Mouse (Mus musculus) c-Kit-positive CD71-positive TER-119-positive erythroid progenitor cells, embryonic 14.5 days (primary cell): ENCODE results near the gene Gm20388.
A peak's percentile ranks its signal among the peaks of the same experiment; 100 is the strongest.
"Not testable (repeated sequence)": the region's sequence is repeated elsewhere in the genome, so short reads cannot be mapped to it uniquely, and the experiment has no call there.

ENCODE experiments used
- DNase-seq: peaks from one replicate; pipeline ENCODE4 v3.0.0-alpha.2; 2013; ENCODE audit warnings: low spot score

Gene Gm20388

DNA sequence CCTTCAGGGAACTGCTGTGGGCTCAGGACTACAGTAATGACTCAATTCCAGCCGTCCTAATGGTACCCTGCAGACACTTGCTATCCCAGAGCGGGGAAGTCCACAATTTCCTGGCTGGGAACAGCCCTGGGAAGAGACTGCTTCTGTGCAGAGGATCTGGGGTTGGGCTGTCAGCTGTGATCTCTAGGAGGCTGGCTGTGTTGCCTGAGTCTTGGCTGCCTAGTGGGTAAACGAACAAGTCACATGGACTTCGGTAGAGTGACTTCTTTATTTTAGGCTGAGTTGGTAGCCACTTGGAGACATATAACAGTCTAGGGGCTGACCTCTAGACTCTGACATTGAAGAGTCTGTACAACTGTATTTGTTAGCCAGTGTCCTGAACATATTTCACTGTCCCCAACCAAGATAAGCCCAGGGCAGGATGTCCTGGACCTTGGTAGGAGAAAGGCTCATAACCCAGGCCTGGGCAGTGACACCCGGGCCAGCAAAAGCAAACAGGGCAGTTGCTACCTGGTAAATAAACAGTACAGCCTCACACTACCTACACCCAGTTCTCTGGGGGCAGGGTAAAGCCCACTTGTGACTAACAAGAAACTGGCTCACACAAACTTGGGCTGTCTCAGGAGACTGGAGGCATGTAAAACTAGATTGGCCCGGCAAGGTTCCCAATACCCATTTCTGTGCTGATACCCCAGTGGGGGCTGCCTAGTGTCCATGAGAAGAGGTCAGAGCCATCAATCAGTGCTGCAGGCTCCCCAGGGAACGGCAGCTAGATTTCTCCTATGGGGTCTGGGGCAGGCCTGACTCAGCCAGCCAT lies 3331.7 kb downstream of the Gm20388 start:
- no peak for DNase-seq

DNA sequence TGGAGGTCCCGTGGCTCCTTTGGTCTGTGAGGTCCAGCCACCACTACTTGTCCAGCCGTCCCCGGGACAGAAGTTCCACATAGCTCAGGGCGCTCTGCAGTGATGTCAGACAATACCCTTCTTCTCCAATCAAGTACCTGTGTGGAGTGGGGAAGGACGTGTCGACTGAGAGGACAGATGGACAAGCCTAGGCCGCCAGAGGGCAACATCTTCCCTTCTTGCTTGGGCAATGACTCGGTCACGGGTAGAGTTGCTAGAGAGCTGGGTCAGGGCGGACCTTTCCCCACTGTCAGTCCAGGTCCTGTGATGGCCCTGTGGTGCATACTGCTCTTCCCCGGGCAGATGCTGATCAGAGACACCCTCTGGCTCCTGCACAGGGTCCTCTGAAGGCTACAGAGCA lies 3332.4 kb downstream of the Gm20388 start:
- DNase-seq: no peak

DNA sequence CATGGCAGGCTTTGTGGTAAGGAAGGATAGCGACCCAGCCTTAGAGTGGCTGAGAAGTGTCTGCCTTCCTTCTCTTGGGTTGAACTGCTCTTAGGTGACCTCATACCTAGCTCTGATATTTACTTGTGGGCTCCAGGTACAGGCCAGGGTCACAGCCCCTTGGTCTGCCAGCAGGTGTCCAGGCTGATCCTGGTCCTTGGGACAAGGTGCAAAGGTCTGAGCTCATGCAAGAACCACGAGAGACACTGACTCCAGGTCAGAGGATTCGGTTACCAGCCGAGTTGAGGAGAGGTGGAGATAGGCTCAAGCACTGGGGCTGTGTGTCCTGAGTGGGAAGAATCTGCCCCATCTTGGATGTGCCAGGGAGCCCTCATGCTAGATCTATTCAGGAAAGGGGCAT lies 3333.7 kb downstream of the Gm20388 start:
- DNase-seq: no peak

DNA sequence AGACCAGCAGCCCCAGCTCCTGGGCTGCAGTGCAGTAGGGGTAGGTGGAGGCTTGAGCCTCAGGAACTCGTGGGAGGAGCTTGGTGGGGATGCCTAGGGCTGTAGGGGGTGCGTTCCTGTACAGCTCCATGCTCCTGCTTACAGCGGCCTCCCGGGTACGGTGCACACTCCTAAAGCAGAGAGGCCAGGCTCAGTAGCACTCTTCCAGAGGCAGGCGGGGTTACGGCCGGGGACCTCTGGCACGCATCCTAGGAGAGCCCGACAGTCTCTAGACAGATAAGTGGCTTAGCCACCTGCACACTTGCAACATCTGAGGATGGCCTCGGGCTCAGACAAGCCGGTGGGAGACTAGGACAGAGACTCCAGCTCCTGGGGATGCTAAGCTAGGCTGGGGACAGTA lies 3334.9 kb downstream of the Gm20388 start:
- no peak for DNase-seq

DNA sequence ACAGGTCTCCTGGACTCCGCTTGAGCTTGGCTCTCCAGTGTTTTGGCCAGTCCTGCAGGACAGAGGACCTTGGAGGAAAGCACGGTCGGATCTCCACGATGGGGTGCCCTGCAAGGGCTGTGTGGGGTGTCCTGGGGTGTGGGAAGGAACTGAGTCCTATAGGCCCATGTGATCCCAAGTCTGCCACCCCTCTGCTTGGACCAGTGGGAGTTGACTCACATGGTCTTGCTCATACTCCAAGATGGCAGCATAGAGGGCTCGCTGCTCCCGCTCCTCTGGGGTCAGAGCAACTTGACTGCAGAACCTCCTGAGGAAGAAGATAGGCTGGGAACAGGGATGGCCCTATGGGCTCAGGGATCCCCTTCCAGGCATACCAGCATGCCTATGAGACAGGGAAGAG lies 3337.1 kb downstream of the Gm20388 start:
- DNase-seq: no peak

DNA sequence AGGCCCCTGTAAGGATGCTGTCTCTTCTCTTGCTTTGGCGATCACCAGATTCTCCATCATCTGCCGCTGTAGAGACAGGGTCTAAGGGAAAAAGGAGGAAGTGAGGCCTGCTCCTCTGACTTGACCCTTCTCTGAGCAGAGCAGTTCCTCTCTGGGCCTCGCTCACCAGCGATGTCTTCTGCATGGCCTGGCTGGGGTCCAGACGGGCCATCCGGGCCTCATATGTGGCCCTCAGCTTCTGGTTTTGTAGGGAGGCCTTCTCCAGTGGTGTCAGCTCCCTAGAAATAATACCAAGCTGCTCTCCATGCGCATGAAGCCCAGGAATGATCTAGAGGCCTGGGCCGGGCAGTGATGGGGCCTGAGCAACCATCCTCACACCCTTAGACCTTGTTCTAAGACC lies 3338.0 kb downstream of the Gm20388 start:
- no peak for DNase-seq

DNA sequence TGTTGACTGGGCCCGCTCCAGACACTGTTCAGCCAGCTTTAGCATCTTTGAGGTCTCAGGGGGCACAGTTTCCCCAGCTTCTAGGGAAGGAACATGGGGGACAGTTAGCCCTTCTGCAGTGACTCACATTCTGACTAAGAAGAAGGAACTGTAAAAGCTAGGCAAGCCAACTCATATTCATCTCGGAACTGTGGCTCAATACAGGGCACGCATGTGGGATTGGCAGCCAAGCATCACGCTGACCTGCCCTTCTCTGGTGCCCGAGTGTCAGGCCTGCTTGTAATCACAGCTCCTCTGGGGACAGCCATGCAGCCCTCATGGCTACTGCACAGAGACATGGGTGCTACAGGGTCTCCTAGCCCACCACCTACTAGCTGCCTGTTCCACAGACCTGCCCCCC lies 3340.3 kb downstream of the Gm20388 start:
- no peak for DNase-seq

DNA sequence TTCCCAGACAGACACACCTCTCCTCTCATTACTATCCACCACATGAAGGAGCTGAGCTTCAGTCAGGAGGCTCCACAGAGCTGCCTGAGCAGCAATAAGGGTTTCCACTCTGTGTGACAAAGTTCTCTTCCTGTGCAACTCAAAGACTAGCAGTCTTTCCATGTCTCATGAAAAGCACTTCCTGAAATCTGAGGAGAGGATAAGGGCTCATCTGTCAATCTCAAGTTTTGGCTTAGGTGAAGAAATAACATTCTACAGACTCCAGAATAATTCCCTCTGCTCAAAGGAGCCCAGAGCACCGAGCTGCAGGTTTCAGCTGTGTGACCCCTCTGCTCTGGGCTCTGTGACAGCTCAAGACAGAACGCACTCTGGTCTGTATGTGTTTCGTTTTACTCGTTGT lies 3342.3 kb downstream of the Gm20388 start:
- no peak for DNase-seq

DNA sequence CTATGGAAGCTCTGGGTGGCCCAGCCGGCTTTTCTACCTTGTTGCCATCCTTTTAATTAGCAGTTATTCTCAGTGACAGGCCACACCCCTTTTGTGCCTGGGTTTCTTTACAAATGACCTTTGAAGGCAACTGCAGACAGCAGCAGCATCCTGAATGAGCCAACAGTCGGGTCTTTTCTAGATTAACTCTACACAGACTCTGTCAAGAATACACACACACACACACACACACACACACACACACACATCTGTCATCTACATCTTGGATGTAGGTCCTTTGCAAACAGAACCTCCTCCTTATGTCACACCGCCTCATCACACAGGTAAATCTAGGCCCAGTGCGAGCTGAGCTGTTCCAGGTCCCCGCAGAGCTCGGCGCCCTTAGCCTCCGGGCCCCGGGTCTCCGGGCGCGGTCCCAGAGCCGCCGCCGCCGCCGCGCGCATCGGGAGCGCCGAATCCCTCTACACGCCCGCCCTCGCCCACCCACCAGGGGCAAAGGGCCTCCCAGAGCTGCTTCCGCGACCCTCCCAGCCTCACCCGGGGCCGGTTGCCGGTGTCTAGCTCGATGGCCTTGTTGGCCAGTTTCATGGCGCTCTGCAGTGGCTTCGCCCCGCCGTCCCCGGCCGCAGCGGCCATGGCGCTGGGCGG lies 3342.9 kb downstream of the Gm20388 start:
- DNase-seq: peak; percentile 36

DNA sequence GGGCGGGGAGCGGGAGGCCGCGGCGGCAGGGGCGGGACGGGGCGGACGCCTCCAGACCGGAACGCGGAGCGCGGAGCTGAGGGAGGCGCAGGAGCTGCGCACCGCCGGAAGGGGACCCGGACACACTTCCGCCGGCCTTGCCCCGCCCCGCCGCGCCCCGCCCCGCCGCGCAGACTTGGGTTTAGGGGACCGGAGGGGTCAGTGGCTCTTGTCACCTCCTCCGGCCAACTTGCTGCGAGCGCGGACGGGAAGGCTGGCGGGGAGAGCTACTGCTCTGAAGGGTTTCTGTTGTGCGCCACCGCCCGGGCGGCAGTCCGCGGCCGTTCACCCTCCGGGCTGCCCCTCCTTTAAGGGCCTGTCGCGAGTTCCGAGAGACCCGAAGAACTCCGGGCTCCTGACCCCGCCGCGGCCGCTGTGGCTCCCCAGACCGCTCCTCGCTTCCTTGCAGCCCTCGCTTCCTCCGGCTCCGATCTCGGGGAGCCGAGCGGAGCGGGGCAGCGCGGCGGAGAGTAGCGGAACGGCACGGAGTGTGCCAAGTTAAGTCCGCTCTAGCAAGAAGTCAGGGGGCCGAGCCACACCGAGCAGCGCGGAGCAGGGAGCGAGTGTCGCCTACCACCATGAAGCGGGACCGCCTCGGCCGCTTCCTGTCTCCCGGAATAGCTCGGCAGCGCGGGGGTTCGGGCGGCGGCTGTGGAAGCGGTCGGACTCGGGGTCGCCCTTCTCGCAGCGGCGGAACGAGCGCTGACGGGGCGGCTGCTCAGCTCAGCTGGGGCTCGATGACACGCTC lies 3343.7 kb downstream of the Gm20388 start, which contains the start of the genes Zfp276 and Vps9d1:
Gene Zfp276 (plus strand): TSS at position 97 of the 787 bp plus-strand sequence.
Gene Vps9d1 (minus strand): TSS at position 250 of the 787 bp plus-strand sequence.
- DNase-seq: peak; percentile 79

DNA sequence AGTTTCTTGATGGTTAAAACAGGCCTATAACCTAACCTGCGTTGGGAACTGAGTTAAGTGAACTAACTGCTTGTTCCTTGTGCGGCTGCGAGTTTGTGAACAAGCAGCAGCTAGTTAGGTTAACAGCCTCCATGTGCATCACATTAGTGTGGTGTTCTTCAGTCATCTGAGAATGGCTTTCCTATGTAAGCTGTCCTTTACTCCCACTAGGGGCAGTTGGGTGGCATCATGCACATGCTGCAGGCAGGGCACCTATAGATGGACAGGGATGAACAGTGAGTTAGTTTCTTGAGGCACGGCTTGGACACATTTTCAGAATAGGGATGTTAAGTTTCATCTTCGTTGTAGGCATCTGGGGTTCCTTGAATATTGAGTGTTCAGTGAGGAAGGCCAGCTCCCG lies 3344.5 kb downstream of the Gm20388 start:
- no peak for DNase-seq

DNA sequence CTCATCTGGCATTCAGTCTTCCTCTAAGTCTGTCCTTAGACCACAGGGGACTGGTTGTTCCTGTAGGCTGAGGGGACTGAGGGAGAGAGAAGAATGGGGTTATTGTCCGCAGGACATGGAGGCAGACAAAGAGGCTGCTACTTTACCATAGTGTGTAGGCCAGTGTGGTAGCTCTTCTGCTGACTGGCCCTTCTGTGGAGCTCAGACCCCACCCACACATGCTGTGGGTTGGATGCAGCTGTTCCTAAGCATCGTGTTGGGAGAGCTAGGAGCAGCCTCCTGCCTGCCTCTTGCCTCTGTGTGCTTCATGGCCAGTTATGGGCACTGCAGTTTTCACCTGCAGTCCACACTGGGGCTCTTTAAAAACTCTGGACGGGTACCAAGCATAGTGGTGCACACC lies 3346.5 kb downstream of the Gm20388 start:
- DNase-seq: no peak

DNA sequence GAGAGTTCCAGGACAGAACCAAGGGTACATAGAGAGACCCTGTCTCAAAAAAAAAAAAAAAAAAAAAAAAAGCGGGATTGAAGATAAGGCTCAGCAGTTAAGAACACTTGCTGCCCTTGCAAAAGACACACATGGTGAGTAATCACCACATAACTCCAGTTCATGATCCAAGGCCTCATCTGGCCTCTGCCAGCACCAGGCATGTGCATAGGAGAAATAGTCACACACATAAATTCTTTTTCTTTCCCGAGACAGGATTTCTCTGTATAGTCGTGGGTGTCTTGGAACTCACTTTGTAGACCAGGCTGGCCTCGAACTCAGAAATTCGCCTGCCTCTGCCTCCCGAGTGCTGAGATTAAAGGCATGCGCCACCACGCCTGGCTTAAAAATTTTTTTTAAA lies 3347.0 kb downstream of the Gm20388 start:
- not testable (repeated sequence) for DNase-seq

DNA sequence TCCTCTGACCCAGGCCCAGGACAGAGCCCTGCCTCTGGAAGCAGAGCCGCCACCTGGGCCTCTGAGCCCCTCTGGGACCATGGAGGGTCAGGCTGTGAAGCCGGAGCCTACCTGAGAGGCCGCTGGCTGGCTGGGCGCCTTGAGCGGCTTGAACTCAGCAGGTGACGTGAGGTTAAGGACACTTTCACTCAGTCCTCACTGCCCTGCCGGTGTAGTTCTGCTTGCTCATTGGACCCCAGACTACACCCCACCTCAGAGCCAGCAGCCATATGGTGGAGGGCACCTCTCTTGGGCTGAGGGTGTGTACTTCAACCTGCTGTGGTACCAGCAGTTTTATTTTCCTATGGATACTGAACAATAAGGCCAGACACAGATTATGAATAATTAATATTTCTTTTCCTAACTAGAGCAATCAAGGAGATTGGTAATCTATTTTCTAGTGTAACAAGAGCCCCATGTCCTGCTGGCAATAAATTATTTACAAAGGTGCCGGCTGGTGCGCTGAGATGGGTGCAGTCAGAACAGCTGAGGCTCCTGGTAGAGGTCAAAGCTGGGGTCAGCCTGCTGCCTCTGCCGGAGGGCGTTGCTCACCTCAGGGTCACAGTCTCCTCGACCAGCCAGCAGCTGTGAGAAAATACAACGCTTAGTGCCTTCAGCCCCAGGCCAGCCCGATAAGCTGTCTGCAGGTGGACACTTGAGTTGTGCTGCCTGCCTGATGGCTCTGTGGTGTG lies 3357.4 kb downstream of the Gm20388 start:
- DNase-seq: no peak

DNA sequence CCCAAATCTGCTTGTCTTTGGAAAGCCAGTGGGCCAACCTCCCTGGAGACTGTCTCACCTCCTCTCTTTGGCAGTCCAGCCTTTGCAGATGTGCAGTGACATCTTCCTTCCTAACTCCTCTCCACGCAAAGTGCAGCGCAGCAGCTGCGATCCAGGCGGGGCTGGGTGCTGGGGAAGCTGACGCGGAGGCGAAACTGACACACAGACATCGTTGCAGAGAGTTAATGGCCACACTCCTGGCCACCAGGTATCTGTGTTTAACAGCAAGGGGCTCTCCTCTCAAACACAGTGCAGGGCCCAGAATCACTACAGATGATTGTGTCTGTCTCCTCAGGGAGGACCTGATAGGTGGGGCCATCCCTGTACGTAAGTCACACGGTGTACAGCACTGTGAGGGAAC lies 3360.5 kb downstream of the Gm20388 start:
- DNase-seq: no peak

DNA sequence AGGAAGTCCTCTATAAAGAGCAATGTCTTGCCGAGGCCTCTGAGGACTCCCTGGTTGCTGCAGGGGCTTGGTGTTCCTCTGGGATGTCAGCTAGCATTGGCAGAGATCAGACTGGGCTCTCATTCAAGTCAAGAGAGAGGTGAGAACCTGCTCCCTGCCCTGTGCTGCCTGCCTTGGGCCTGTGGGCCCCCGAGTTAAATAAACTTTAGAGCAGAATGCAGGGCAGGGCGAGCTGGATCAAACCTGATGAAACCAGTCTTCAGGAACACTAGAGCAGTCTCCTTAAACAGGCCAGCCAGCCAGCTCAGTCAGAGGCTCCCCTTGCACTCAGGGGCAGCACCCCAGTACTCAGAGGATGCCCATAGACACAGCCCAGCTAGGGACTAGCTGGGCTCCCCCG lies 3361.3 kb downstream of the Gm20388 start:
- DNase-seq: no peak

DNA sequence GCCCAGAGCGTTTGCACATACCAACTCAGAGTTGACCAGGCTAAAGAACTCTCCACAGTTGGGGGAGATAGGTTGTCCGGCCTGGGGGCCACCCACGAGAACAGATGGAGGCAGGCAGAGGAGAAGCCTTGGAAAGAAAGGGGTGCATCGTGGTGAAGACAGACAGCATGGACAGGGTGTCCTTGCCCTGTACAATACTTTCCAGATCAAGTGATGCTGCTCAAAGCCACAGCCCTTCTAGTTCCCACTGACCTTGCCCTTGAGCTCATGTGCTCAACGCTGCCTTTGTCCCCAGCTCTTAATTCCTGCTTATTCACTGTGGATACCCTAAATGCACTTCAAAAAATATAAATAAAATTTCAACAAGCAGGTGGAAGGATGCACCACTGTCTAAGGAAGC lies 3363.8 kb downstream of the Gm20388 start:
- no peak for DNase-seq

DNA sequence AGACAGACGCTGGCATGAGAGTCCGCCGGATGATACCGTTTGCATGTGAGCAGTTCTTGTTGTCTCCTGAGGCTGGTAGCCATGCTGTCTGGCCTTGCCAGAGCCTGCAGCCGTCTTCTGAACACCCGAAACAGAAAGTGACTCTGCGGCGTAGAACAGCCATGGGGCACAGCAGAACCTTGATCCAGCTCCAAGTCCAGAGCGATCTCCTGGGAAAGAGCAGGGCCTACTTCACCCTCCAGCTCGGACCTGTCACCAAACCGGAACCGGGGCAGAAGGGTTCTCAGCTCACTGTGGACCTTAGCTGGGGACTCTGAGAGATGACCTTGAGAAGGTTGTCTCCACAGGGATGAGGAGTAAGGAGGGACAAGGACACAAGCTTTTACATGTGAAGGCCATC lies 3364.5 kb downstream of the Gm20388 start:
- no peak for DNase-seq

DNA sequence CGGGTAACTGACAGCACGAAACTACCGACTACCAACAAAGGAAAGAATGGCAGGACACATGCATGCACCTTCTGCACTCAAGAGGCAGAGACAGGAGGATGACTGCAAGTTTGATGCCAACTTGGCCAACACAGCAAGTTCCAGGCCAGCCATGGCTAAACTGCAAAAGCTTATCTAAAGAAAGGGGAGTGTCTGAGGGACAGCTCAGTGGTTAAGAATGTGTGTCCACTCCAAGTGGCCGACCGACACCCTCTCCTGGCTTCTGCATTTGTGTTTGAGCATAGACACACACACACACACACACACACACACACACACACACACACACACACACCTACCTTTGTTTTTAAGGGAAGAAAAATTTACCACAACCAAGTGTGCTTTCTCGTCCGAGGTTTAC lies 3367.8 kb downstream of the Gm20388 start:
- DNase-seq: no peak

DNA sequence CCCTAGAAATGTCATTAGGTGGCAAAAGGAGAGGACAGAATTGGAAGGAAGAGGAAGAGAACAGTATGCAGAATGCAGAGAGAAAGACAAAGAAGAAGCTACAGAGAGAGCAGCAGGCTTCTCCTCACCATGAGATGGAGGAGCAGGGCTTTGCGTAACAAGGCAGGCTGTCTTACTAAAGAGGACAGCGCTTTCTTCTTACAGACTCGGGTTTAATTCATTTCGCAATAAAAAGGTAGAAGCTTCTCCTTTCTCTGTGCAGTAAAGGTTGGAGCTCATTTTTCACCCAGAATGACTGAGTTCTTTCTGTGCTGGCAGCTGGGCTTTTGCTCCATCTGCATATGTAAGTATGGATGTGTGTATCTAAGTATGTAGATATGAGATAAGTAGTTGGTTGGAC lies 3369.2 kb downstream of the Gm20388 start:
- no peak for DNase-seq

DNA sequence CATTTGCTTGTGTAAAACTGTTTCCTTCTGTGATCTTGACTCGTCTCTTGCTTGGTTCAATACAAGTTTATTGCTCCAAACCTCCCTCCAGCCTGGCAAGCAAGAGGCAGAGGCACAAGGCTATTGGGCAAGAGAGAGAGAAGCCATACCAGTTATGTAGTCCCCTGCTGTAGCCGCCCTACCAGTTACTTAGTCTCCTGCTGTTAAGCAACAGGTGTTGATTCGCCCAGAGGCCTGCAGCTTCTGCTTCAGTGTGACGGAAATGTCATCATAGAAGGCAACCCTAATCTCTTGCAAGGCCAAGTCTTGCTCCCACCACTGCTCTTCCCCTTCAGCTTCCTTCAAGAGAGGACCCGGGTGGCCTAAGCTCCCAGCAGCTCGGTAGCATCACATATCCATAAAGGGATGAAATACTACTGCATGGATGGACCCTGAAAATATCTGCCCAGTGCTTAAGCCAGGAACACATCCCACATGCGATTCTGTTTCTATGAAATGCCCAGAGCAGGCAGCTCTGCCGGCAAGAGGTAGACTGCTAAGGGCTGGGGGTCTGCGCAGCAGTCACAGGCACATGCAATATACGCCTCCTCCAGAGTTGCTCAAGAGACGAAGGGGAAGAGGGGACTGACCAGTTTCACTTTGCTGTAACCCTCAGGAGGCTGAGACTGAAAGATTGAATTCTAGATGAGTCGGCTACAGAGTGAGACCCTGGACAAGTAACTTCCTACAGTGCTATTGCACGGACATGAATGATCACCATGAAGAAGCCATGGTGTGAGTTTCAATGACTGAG lies 3369.9 kb downstream of the Gm20388 start:
- no peak for DNase-seq
